8 mouse cellular contexts compared by ENCODE assay signal in genomic region chr2:174472407-174472806, GRCm38 (mm10). TPM values are rescaled to one million over a fixed set of nuclear protein-coding genes. Genes with fewer than 3 reads are reported as not detected.
A peak's percentile ranks its signal among the peaks of the same experiment; 100 is the strongest.
DNase-seq lines count a peak whose midpoint lies in the region; ATAC-seq lines count a peak whose summit lies in the region.

No protein-coding gene starts in this region.

- H3K4me3 ChIP-seq in brown adipose tissue, adult 24 weeks (ENCODE audit: insufficient read depth, low read depth, low read length) = peak overlapping the region; percentile 82
- H3K4me3 ChIP-seq in hindbrain, embryonic 10.5 days = peak overlapping the region; percentile 76

- H3K27ac ChIP-seq in brown adipose tissue, adult 24 weeks (replicated peaks; ENCODE audit: low read depth, low read length) = peak overlapping the region; percentile 93
- H3K27ac ChIP-seq in hindbrain, embryonic 10.5 days = peak overlapping the region; percentile 93

- H3K9me3 ChIP-seq in hindbrain, embryonic 10.5 days = no peaks in the 10 kb centered on the region

- peaks cover 7% of the 10 kb centered on the region for H3K4me1 ChIP-seq in brown adipose tissue, adult 24 weeks (ENCODE audit: control insufficient read depth, insufficient read depth, insufficient read length, low read length)
- H3K4me1 ChIP-seq in hindbrain, embryonic 10.5 days (replicated peaks) = peaks cover 21% of the 10 kb centered on the region

- H3K36me3 ChIP-seq in hindbrain, embryonic 10.5 days = peaks cover 43% of the 10 kb centered on the region

- peak; percentile 12 for DNase-seq in left cerebral cortex, adult 11 months (ENCODE audit: low spot score)
- DNase-seq in left cerebral cortex, postnatal 25 days (ENCODE audit: low spot score in 2 of 2) = no peak
- no peak for DNase-seq in hindbrain, embryonic 10.5 days (ENCODE audit: low spot score)
- no peak for DNase-seq in right cerebral cortex, postnatal 14 days
- DNase-seq in layer of hippocampus, postnatal 25 days (ENCODE audit: extremely low spot score in 1 of 2, low spot score in 1 of 2) = no peak
- DNase-seq in right cerebral cortex, adult 18-20 months = no peak

- whole genome bisulfite sequencing in hindbrain, embryonic 10.5 days = 8% methylated on average over 30 of the region's 30 CpGs

- intact Hi-C loops in left cerebral cortex, postnatal 25 days (cut with DNase I) = loop anchor here (5.0 kb wide), 1 partner anchor 385 kb away; no protein-coding TSS in a partner anchor

- H3K27me3 ChIP-seq in hindbrain, embryonic 10.5 days (ENCODE audit: insufficient read depth, poor library complexity, severe bottlenecking) = no peaks in the 10 kb centered on the region

- peak; percentile 23 for ATAC-seq in megakaryocyte progenitor cell, adult 5-6 weeks (replicated peaks; ENCODE audit: poor library complexity)

RNA-seq across cellular contexts. Expression of gene Prelid3b, which starts 0.5 kb away (rescaled TPM):
- 10 to 100 TPM; 44.1 to 44.4 TPM for total RNA-seq in left cerebral cortex, postnatal 25 days (2021)
- polyA plus RNA-seq in brown adipose tissue, adult 24 weeks (2012; ENCODE audit: insufficient read depth, insufficient read length, missing spikeins) = 263 and 265 TPM in 2 replicates
- 122 and 127 TPM in 2 replicates for polyA plus RNA-seq in hindbrain, embryonic 10.5 days (2016; fragmentation: Nextera tagmentation; extraction: Ambion mirVana)
- total RNA-seq in megakaryocyte progenitor cell, adult 5-6 weeks (2015) = 85.8 and 87.2 TPM in 2 replicates
- 145 and 157 TPM in 2 replicates for total RNA-seq in megakaryocyte progenitor cell, adult 5-6 weeks (2017)
- 10 to 100 TPM; 36.5 to 42.5 TPM for total RNA-seq in layer of hippocampus, postnatal 25 days (2021)

RNA-seq across cellular contexts. Expression of gene Atp5e, which starts 8.5 kb away (rescaled TPM):
- 100 to 1,000 TPM; 323 to 342 TPM for total RNA-seq in left cerebral cortex, postnatal 25 days (2021)
- polyA plus RNA-seq in brown adipose tissue, adult 24 weeks (2012; ENCODE audit: insufficient read depth, insufficient read length, missing spikeins) = 3,468 and 3,874 TPM in 2 replicates
- polyA plus RNA-seq in hindbrain, embryonic 10.5 days (2016; fragmentation: Nextera tagmentation; extraction: Ambion mirVana) = 623 and 749 TPM in 2 replicates
- 546 and 547 TPM in 2 replicates for total RNA-seq in megakaryocyte progenitor cell, adult 5-6 weeks (2015)
- total RNA-seq in megakaryocyte progenitor cell, adult 5-6 weeks (2017) = 250 and 276 TPM in 2 replicates
- 100 to 1,000 TPM; 285 to 333 TPM for total RNA-seq in layer of hippocampus, postnatal 25 days (2021)

RNA-seq across cellular contexts. Expression of gene Tubb1, which starts 21.9 kb away (rescaled TPM):
- total RNA-seq in left cerebral cortex, postnatal 25 days (2021) = not detected
- polyA plus RNA-seq in brown adipose tissue, adult 24 weeks (2012; ENCODE audit: insufficient read depth, insufficient read length, missing spikeins) = not detected in 2 replicates
- polyA plus RNA-seq in hindbrain, embryonic 10.5 days (2016; fragmentation: Nextera tagmentation; extraction: Ambion mirVana) = 5.5 and 5.7 TPM in 2 replicates
- not detected in 2 replicates for total RNA-seq in megakaryocyte progenitor cell, adult 5-6 weeks (2015)
- 0.30 TPM in 1 of 2 replicates, not detected in the other for total RNA-seq in megakaryocyte progenitor cell, adult 5-6 weeks (2017)
- total RNA-seq in layer of hippocampus, postnatal 25 days (2021) = not detected

RNA-seq across cellular contexts. Expression of gene Ctsz, which starts 33.6 kb away (rescaled TPM):
- total RNA-seq in left cerebral cortex, postnatal 25 days (2021) = 10 to 100 TPM; 27.4 to 31.6 TPM
- polyA plus RNA-seq in brown adipose tissue, adult 24 weeks (2012; ENCODE audit: insufficient read depth, insufficient read length, missing spikeins) = 155 and 162 TPM in 2 replicates
- 104 and 109 TPM in 2 replicates for polyA plus RNA-seq in hindbrain, embryonic 10.5 days (2016; fragmentation: Nextera tagmentation; extraction: Ambion mirVana)
- total RNA-seq in megakaryocyte progenitor cell, adult 5-6 weeks (2015) = 190 and 207 TPM in 2 replicates
- total RNA-seq in megakaryocyte progenitor cell, adult 5-6 weeks (2017) = 307 and 339 TPM in 2 replicates
- 10 to 100 TPM; 29.4 to 31.0 TPM for total RNA-seq in layer of hippocampus, postnatal 25 days (2021)

RNA-seq across cellular contexts. Expression of gene Nelfcd, which starts 56.8 kb away (rescaled TPM):
- total RNA-seq in left cerebral cortex, postnatal 25 days (2021) = 10 to 100 TPM; 45.0 to 46.0 TPM
- 19.5 and 27.0 TPM in 2 replicates for polyA plus RNA-seq in brown adipose tissue, adult 24 weeks (2012; ENCODE audit: insufficient read depth, insufficient read length, missing spikeins)
- polyA plus RNA-seq in hindbrain, embryonic 10.5 days (2016; fragmentation: Nextera tagmentation; extraction: Ambion mirVana) = 196 TPM in 2 replicates
- 27.7 and 29.3 TPM in 2 replicates for total RNA-seq in megakaryocyte progenitor cell, adult 5-6 weeks (2015)
- 33.8 and 43.0 TPM in 2 replicates for total RNA-seq in megakaryocyte progenitor cell, adult 5-6 weeks (2017)
- total RNA-seq in layer of hippocampus, postnatal 25 days (2021) = 10 to 100 TPM; 49.0 to 49.6 TPM
